Mouse (Mus musculus) MEL (cell line): ENCODE results near the gene Slc22a1. TPM values are rescaled to one million over a fixed set of nuclear protein-coding genes. Genes with fewer than 3 reads are reported as not detected.
A peak's percentile ranks its signal among the peaks of the same experiment; 100 is the strongest.

ENCODE experiments used
- DNase-seq: peaks from one replicate; pipeline ENCODE4 v3.0.0; 2011; ENCODE audit warnings: low read depth, low spot score
- H3K27ac ChIP-seq: 2 replicates; pipeline ENCODE4 v1.5.1; 2012; ENCODE audit warnings: low read depth, mild to moderate bottlenecking, control low read depth, low read length, moderate library complexity; ENCODE audit not compliant: control insufficient read depth
- H3K27me3 ChIP-seq, 2 experiments: fragments of 150-350 bp in 1 of 2; sonication (generic) in 1 of 2; 2 replicates each; pipeline ENCODE4 v1.6.1; 2012; ENCODE audit warnings: low read length in 2 of 2, mild to moderate bottlenecking in 2 of 2, improper control_type of control experiment in 1 of 2, moderate library complexity in 1 of 2; ENCODE audit not compliant: insufficient read depth in 2 of 2, control insufficient read depth in 1 of 2
- H3K36me3 ChIP-seq, 2 experiments: 2 replicates each; pipeline ENCODE4 v1.6.1; 2012 to 2014; ENCODE audit warnings: low read length in 2 of 2, improper control_type of control experiment in 1 of 2, inconsistent platforms in 1 of 2, mild to moderate bottlenecking in 1 of 2; ENCODE audit not compliant: insufficient read depth in 2 of 2, control insufficient read depth in 1 of 2
- H3K4me1 ChIP-seq, 2 experiments: fragments of 150-350 bp in 1 of 2; sonication (generic) in 1 of 2; 2 replicates each; pipeline ENCODE4 v1.6.1; 2012; ENCODE audit warnings: low read length in 2 of 2, improper control_type of control experiment in 1 of 2, mild to moderate bottlenecking in 1 of 2; ENCODE audit not compliant: insufficient read depth in 2 of 2, control insufficient read depth in 1 of 2
- H3K4me3 ChIP-seq, 2 experiments: fragments of 150-350 bp in 1 of 2; sonication (generic) in 1 of 2; 2 replicates each; pipeline ENCODE4 v1.5.1; 2012; ENCODE audit warnings: low read depth in 2 of 2, low read length in 2 of 2, mild to moderate bottlenecking in 2 of 2, moderate library complexity in 2 of 2, control low read depth in 1 of 2, improper control_type of control experiment in 1 of 2; ENCODE audit not compliant: control insufficient read depth in 1 of 2, insufficient read depth in 1 of 2
- H3K79me2 ChIP-seq: 2 replicates; pipeline ENCODE4 v1.6.1; 2012; ENCODE audit warnings: mild to moderate bottlenecking, low read length, moderate library complexity; ENCODE audit not compliant: control insufficient read depth, poor library complexity, insufficient read depth
- H3K9ac ChIP-seq: 2 replicates; pipeline ENCODE4 v1.6.1; 2012; ENCODE audit warnings: low read depth, mild to moderate bottlenecking, control low read depth, low read length, moderate library complexity; ENCODE audit not compliant: control insufficient read depth, poor library complexity, severe bottlenecking
- H3K9me3 ChIP-seq: fragments of 150-350 bp; sonication (generic); replicated peaks from 2 replicates; pipeline ENCODE4 v1.6.1; 2012; ENCODE audit warnings: mild to moderate bottlenecking, low read length, improper control_type of control experiment, moderate library complexity; ENCODE audit not compliant: insufficient read depth
- BHLHE40 ChIP-seq: IDR thresholded peaks from 2 replicates; pipeline ENCODE4 v1.6.1; 2012; ENCODE audit warnings: low read depth, mild to moderate bottlenecking, inconsistent platforms, low read length, improper control_type of control experiment, borderline replicate concordance
- CHD2 ChIP-seq: IDR thresholded peaks from 2 replicates; pipeline ENCODE4 v1.6.1; 2011; ENCODE audit warnings: low read length, improper control_type of control experiment
- CTCF ChIP-seq, 3 experiments: IDR thresholded peaks in 2 of 3; conservative IDR thresholded peaks in 1 of 3; 2 replicates each; pipeline ENCODE4 v1.5.1; 2011 to 2012; ENCODE audit warnings: low read length in 3 of 3, low read depth in 2 of 3, mild to moderate bottlenecking in 2 of 3, improper control_type of control experiment in 1 of 3, inconsistent platforms in 1 of 3, mixed read lengths in 1 of 3, moderate library complexity in 1 of 3; ENCODE audit not compliant: control insufficient read depth in 1 of 3, insufficient read depth in 1 of 3, poor library complexity in 1 of 3, severe bottlenecking in 1 of 3
- E2F4 ChIP-seq: IDR thresholded peaks from 2 replicates; pipeline ENCODE4 v1.6.1; 2011; ENCODE audit warnings: low read depth, low read length, improper control_type of control experiment, borderline replicate concordance
- EP300 ChIP-seq, 2 experiments: IDR thresholded peaks; 2 replicates each; pipeline ENCODE4 v1.6.1; 2011; ENCODE audit warnings: improper control_type of control experiment in 2 of 2, low read length in 2 of 2, low read depth in 1 of 2, mild to moderate bottlenecking in 1 of 2
- ETS1 ChIP-seq: IDR thresholded peaks from 2 replicates; pipeline ENCODE4 v1.6.1; 2012; ENCODE audit warnings: low read depth, mild to moderate bottlenecking, inconsistent platforms, low read length, improper control_type of control experiment, moderate library complexity
- GABPA ChIP-seq: IDR thresholded peaks from 2 replicates; pipeline ENCODE4 v1.6.1; 2012; ENCODE audit warnings: low read depth, mild to moderate bottlenecking, inconsistent platforms, low read length, improper control_type of control experiment, moderate library complexity
- JUND ChIP-seq: IDR thresholded peaks from 2 replicates; pipeline ENCODE4 v1.6.1; 2011; ENCODE audit warnings: low read depth, mild to moderate bottlenecking, improper control_type of control experiment, low read length
- KAT2A ChIP-seq: conservative IDR thresholded peaks from 2 replicates; pipeline ENCODE4 v1.6.1; 2012; ENCODE audit warnings: low read depth, low read length, improper control_type of control experiment, inconsistent platforms
- MAFK ChIP-seq: IDR thresholded peaks from 2 replicates; pipeline ENCODE4 v1.6.1; 2011; ENCODE audit warnings: low read depth, mild to moderate bottlenecking, low read length, improper control_type of control experiment, borderline replicate concordance
- MAX ChIP-seq: IDR thresholded peaks from 2 replicates; pipeline ENCODE4 v1.6.1; 2011; ENCODE audit warnings: low read length, improper control_type of control experiment
- MAZ ChIP-seq: IDR thresholded peaks from 2 replicates; pipeline ENCODE4 v1.6.1; 2012; ENCODE audit warnings: low read depth, mild to moderate bottlenecking, inconsistent platforms, low read length, improper control_type of control experiment
- MEF2A ChIP-seq: IDR thresholded peaks from 2 replicates; pipeline ENCODE4 v1.6.1; 2014; ENCODE audit warnings: low read depth, mild to moderate bottlenecking, inconsistent platforms, low read length, improper control_type of control experiment; ENCODE audit not compliant: poor library complexity, insufficient replicate concordance, severe bottlenecking; ENCODE audit errors: extremely low read depth
- MXI1 ChIP-seq: IDR thresholded peaks from 2 replicates; pipeline ENCODE4 v1.6.1; 2011; ENCODE audit warnings: mild to moderate bottlenecking, low read depth, low read length, improper control_type of control experiment
- MYC ChIP-seq: IDR thresholded peaks from 2 replicates; pipeline ENCODE4 v1.6.1; 2011; ENCODE audit warnings: low read depth, mild to moderate bottlenecking, low read length, improper control_type of control experiment, moderate library complexity
- NELFE ChIP-seq: IDR thresholded peaks from 2 replicates; pipeline ENCODE4 v1.6.1; 2011; ENCODE audit warnings: low read depth, low read length, improper control_type of control experiment
- POLR2A ChIP-seq, 2 experiments: IDR thresholded peaks; 2 replicates each; pipeline ENCODE4 v1.6.1; 2011 to 2012; ENCODE audit warnings: low read length in 2 of 2, mild to moderate bottlenecking in 2 of 2, control low read depth in 1 of 2, improper control_type of control experiment in 1 of 2, low read depth in 1 of 2, moderate library complexity in 1 of 2; ENCODE audit not compliant: control insufficient read depth in 1 of 2, insufficient read depth in 1 of 2, poor library complexity in 1 of 2
- POLR2AphosphoS5 ChIP-seq: IDR thresholded peaks from 2 replicates; pipeline ENCODE4 v1.6.1; 2012; ENCODE audit warnings: low read depth, borderline replicate concordance, mild to moderate bottlenecking, inconsistent platforms, low read length, moderate library complexity, mixed read lengths
- RAD21 ChIP-seq: IDR thresholded peaks from 2 replicates; pipeline ENCODE4 v1.6.1; 2011; ENCODE audit warnings: mild to moderate bottlenecking, low read depth, low read length, improper control_type of control experiment
- TAL1 ChIP-seq: IDR thresholded peaks from 2 replicates; pipeline ENCODE4 v1.6.1; 2012; ENCODE audit warnings: mild to moderate bottlenecking, inconsistent platforms, low read length, moderate library complexity, mixed read lengths
- TCF12 ChIP-seq: IDR thresholded peaks from 2 replicates; pipeline ENCODE4 v1.6.1; 2014; ENCODE audit warnings: low read depth, mild to moderate bottlenecking, inconsistent platforms, low read length, improper control_type of control experiment, moderate library complexity
- UBTF ChIP-seq: IDR thresholded peaks from 2 replicates; pipeline ENCODE4 v1.6.1; 2012; ENCODE audit warnings: low read depth, mild to moderate bottlenecking, inconsistent platforms, low read length, improper control_type of control experiment, moderate library complexity, borderline replicate concordance; ENCODE audit not compliant: insufficient read depth
- USF2 ChIP-seq, 2 experiments: IDR thresholded peaks; 2 replicates each; pipeline ENCODE4 v1.6.1; 2011 to 2012; ENCODE audit warnings: improper control_type of control experiment in 2 of 2, low read length in 2 of 2, borderline replicate concordance in 1 of 2, inconsistent platforms in 1 of 2, low read depth in 1 of 2, mild to moderate bottlenecking in 1 of 2; ENCODE audit not compliant: insufficient read depth in 1 of 2
- ZC3H11A ChIP-seq: IDR thresholded peaks from 2 replicates; pipeline ENCODE4 v1.6.1; 2012; ENCODE audit warnings: low read depth, mild to moderate bottlenecking, inconsistent platforms, low read length, improper control_type of control experiment
- ZKSCAN1 ChIP-seq: IDR thresholded peaks from 2 replicates; pipeline ENCODE4 v1.6.1; 2012; ENCODE audit warnings: low read depth, mild to moderate bottlenecking, inconsistent platforms, low read length, improper control_type of control experiment, moderate library complexity
- ZNF384 ChIP-seq: IDR thresholded peaks from 2 replicates; pipeline ENCODE4 v1.6.1; 2012; ENCODE audit warnings: low read depth, mild to moderate bottlenecking, inconsistent platforms, low read length, improper control_type of control experiment
- polyA plus RNA-seq, 2 experiments: library from polyadenylated mRNA; stranded (reverse) in 1 of 2; unstranded in 1 of 2; fragments of >175 nt in 1 of 2; fragments of >200 nt in 1 of 2; gene quantifications; 2 replicates each; pipeline versions ENCODE4 v1.2.1 to v1.2.4; 2012; ENCODE audit warnings: low replicate concordance in 2 of 2, low read depth in 1 of 2; ENCODE audit not compliant: insufficient read length in 2 of 2, insufficient read depth in 1 of 2, missing spikeins in 1 of 2
- total RNA-seq: library from RNA; depleted of rRNA; stranded (reverse); fragments of 300-350 nt; gene quantifications from 2 replicates; pipeline ENCODE4 v1.2.3, GENCODE M21; 2012

The Slc22a1 gene
- total and polyA plus RNA-seq, 3 experiments: not detected

DNA sequence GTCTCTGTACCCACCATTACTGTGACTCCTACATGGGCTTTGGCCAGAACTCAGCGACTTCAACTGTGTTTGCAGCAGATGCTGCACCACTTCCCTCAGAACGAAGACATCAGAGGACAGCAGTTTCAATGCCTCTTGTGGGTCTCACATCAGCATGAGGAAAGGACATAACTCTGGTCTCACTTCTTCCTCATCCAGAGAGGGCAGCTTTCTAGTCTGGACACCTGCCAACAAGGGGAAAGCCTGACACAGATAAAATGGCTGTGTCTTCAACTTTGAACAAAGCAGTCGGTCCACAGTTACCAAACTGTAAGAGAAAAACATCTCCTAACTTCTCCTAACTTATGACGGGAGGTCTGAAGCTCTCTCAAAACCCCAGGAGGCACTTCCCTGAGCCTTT is 34.5 kb downstream of the Slc22a1 start:
- Histone ChIP-seq H3K9ac (no peak overlapping the region), H3K4me1 (no peaks in the 10 kb centered on the region), H3K36me3 (no peaks in the 10 kb centered on the region), H3K4me3 (no peak overlapping the region), H3K27ac (no peak overlapping the region), H3K9me3 (no peaks in the 10 kb centered on the region), H3K27me3 (peaks cover 0 to 1% of the 10 kb centered on the region in 2 experiments; a peak in 2 of 4 replicates), H3K79me2 (no peaks in the 10 kb centered on the region)
- TF ChIP-seq BHLHE40: no peak
- TF ChIP-seq ZC3H11A: no peak
- no peak for TF ChIP-seq TCF12
- no peak for TF ChIP-seq MEF2A
- no peak for TF ChIP-seq MXI1
- no peak for TF ChIP-seq TAL1
- no peak for TF ChIP-seq MAX
- TF ChIP-seq CTCF (IDR thresholded peaks at IDR 0.05 in 2 of 3, conservative IDR thresholded peaks at IDR 0.05 in 1 of 3; ENCODE audit: control insufficient read depth in 1 of 3, insufficient read depth in 1 of 3, low read depth in 2 of 3, low read length in 3 of 3, poor library complexity in 1 of 3, severe bottlenecking in 1 of 3): no peak
- TF ChIP-seq POLR2AphosphoS5: no peak
- TF ChIP-seq GABPA: no peak
- no peak for TF ChIP-seq E2F4
- peak; percentile 42 for DNase-seq

DNA sequence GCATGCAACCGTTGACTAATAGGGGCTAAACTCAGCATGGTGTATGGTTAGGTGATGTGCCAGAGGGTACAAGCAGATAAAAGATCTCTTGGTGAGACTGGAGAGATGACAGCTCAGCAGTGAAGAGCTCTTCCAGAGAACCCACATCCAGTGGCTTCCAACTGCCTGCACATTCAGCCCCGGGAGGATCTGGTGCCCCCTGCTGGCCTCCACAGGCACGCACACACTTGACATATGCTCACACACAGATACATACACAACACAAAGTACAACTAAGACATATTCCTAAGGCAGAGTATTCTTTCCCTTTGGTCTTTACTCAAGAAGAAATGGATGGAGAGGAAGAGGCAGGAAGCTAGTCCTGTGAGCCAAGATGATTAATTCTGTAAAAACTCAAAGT is 36.0 kb downstream of the Slc22a1 start:
- Histone ChIP-seq H3K9me3 (no peaks in the 10 kb centered on the region), H3K4me1 (no peaks in the 10 kb centered on the region), H3K27me3 (peaks cover 0 to 1% of the 10 kb centered on the region in 2 experiments; a peak in 2 of 4 replicates), H3K4me3 (no peak overlapping the region), H3K27ac (no peak overlapping the region), H3K36me3 (no peaks in the 10 kb centered on the region), H3K79me2 (no peaks in the 10 kb centered on the region), H3K9ac (no peak overlapping the region)
- TF ChIP-seq CTCF (IDR thresholded peaks at IDR 0.05 in 2 of 3, conservative IDR thresholded peaks at IDR 0.05 in 1 of 3; ENCODE audit: control insufficient read depth in 1 of 3, insufficient read depth in 1 of 3, low read depth in 2 of 3, low read length in 3 of 3, poor library complexity in 1 of 3, severe bottlenecking in 1 of 3) (peak; percentile 30 to 53 (median 44); a peak in 5 of 6 replicates), MAX (no peak)
- peak; percentile 7 for DNase-seq

DNA sequence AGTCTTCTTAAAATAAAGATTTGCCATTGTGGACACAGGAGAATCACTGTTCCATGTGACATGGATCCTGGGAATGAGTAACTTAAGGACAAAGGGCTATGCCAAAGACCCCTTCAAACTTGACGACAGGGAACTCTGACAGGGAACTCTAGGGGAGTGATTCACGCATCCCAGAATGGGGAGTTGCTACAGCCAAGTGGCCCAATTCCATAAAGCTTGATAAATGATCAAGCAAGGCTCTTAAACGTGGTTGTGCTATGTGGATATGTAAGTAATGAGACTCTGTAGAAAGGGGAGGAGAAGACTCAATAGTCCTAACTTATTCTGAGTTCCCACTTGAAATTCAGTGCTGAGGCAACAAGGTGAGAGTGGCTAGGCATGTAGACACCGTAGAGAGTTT is 40.8 kb downstream of the Slc22a1 start:
- H3K4me3 ChIP-seq: no peak overlapping the region
- H3K27ac ChIP-seq: no peak overlapping the region
- H3K9ac ChIP-seq: no peak overlapping the region
- no peaks in the 10 kb centered on the region for H3K79me2 ChIP-seq
- H3K4me1 ChIP-seq: no peaks in the 10 kb centered on the region
- DNase-seq: no peak
- peaks cover 0 to 9% of the 10 kb centered on the region in 2 experiments; a peak in 2 of 4 replicates for H3K27me3 ChIP-seq
- no peaks in the 10 kb centered on the region for H3K36me3 ChIP-seq
- H3K9me3 ChIP-seq: no peaks in the 10 kb centered on the region
- TF ChIP-seq MYC: no peak
- no peak for TF ChIP-seq ZKSCAN1
- no peak for TF ChIP-seq KAT2A
- no peak for TF ChIP-seq MAZ
- TF ChIP-seq MXI1: no peak
- no peak for TF ChIP-seq EP300 (IDR thresholded peaks at IDR 0.05; ENCODE audit: low read depth in 1 of 2, low read length in 2 of 2)
- TF ChIP-seq ETS1: no peak
- TF ChIP-seq USF2 (IDR thresholded peaks at IDR 0.05; ENCODE audit: borderline replicate concordance in 1 of 2, insufficient read depth in 1 of 2, low read depth in 1 of 2, low read length in 2 of 2): no peak
- no peak for TF ChIP-seq POLR2A (IDR thresholded peaks at IDR 0.05; ENCODE audit: control insufficient read depth in 1 of 2, insufficient read depth in 1 of 2, low read depth in 1 of 2, low read length in 2 of 2, poor library complexity in 1 of 2)
- no peak for TF ChIP-seq MAFK
- no peak for TF ChIP-seq RAD21
- no peak for TF ChIP-seq CHD2
- TF ChIP-seq UBTF: no peak
- no peak for TF ChIP-seq JUND
- no peak for TF ChIP-seq ZNF384
- TF ChIP-seq NELFE: no peak
